Mouse (Mus musculus) midbrain, embryonic 10.5 days (tissue): ENCODE measurements at regions not wholly inside any gene's neighbourhood (a gene's known extent, or its start where the extent isn't known, plus 50 kb on each side); places are given as distances from the start of the nearest gene placed in this dataset.

ENCODE experiments used
- DNase-seq: peaks from one replicate; pipeline ENCODE4 v3.0.0-alpha.2; 2017; ENCODE audit warnings: low spot score
- H3K27ac ChIP-seq: fragments of 300-500 bp; sonication (generic); replicated peaks from 2 replicates; pipeline ENCODE4 v1.5.1; 2016; ENCODE audit warnings: mild to moderate bottlenecking
- H3K27me3 ChIP-seq: fragments of 300-500 bp; sonication (generic); 2 replicates; pipeline ENCODE4 v1.6.1; 2016; ENCODE audit warnings: low read depth, mild to moderate bottlenecking; ENCODE audit not compliant: poor library complexity, severe bottlenecking
- H3K36me3 ChIP-seq: fragments of 300-500 bp; sonication (generic); 2 replicates; pipeline ENCODE4 v1.6.1; 2016; ENCODE audit warnings: mild to moderate bottlenecking, moderate library complexity
- H3K4me1 ChIP-seq: fragments of 300-500 bp; sonication (generic); 2 replicates; pipeline ENCODE4 v1.6.1; 2016
- H3K4me3 ChIP-seq: fragments of 300-500 bp; sonication (generic); 2 replicates; pipeline ENCODE4 v1.5.1; 2016; ENCODE audit warnings: mild to moderate bottlenecking, moderate library complexity
- H3K9me3 ChIP-seq: fragments of 300-500 bp; sonication (generic); replicated peaks from 2 replicates; pipeline ENCODE4 v1.6.1; 2016; ENCODE audit warnings: mild to moderate bottlenecking
- WGBS: fragments of 180-500 bp; shearing (Covaris S2); methylation state at CpG from one replicate; pipeline ENCODE4 v1.1.7; 2016; 5-methylcytosine and 5-hydroxymethylcytosine counted together

DNA sequence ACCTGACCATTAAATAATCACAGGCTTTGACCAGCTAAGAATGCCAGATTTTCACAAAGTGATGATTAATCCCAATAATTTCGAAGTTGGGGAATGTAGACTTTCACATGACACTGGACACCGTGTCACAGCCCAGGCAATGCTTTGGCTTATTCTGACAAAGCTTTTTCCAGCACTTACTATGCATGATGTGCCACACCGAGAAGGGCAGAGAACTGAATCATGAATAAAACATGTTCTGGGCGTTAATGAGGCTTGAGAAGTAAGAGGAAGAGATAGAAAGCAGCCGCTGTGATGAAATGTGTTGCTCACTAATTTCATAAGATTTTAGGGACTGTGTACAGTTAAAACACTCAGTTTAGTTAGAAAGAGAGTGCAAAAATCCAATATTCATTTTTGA lies 326.8 kb downstream of the Csnka2ip start:
- H3K4me3 ChIP-seq = no peak overlapping the region
- peaks cover 20% of the 10 kb centered on the region for H3K4me1 ChIP-seq
- no peak overlapping the region for H3K27ac ChIP-seq
- no peaks in the 10 kb centered on the region for H3K9me3 ChIP-seq
- DNase-seq = no peak
- 47% methylated on average over 5 of the region's 5 CpGs for WGBS
- H3K27me3 ChIP-seq = no peaks in the 10 kb centered on the region
- H3K36me3 ChIP-seq = no peaks in the 10 kb centered on the region

GRCm38 (mm10) chr16:64264960-64265736 lies 337.1 kb downstream of the Csnka2ip start:
- Histone ChIP-seq H3K36me3 (no peaks in the 10 kb centered on the region), H3K4me3 (no peak overlapping the region), H3K4me1 (no peaks in the 10 kb centered on the region), H3K27me3 (no peaks in the 10 kb centered on the region), H3K27ac (no peak overlapping the region), H3K9me3 (no peaks in the 10 kb centered on the region)
- WGBS = 89% methylated on average over 11 of the region's 11 CpGs
- DNase-seq = no peak

DNA sequence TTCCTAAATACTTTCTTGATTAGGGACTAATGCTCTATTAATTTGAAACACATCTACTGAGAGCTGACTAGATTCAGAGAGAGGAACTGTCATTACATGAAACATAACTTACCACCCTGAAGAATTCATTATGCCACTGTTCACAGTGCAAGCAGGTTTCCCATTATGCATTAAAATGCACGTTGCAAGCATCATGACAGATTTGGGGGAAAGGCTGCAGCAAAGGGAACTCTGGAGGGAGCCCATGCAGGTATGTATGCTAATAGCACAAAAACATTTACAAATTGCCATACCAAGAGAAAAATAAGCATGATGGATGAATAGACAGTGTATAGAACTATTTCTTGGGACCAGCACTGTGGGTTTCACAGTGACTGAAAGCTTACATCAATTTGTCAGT lies 351.1 kb downstream of the Csnka2ip start:
- Histone ChIP-seq H3K4me3 (no peak overlapping the region), H3K36me3 (no peaks in the 10 kb centered on the region), H3K9me3 (no peaks in the 10 kb centered on the region), H3K27me3 (no peaks in the 10 kb centered on the region), H3K4me1 (no peaks in the 10 kb centered on the region), H3K27ac (no peak overlapping the region)
- WGBS = 80% methylated on average over 1 of the region's 1 CpGs
- DNase-seq = no peak

DNA sequence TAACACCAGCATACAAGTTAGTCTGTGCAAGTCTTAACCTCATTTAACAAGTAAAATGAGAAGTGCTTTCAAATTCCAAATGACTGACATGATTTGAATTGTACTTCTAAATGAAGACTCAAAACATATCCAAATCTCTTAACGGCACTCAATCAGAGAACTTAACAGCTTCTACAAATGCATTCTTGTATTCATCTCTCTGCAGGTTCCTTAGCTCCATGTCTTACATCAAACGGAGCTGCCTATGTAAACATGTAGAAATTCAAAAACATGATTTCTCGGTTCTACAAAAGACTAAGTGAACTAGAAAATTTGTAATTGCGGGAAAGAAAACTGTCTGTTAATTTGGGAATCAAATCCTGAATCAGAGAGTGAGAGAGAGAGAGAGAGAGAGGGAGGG lies 353.5 kb downstream of the Csnka2ip start:
- H3K4me1 ChIP-seq = no peaks in the 10 kb centered on the region
- H3K4me3 ChIP-seq = no peak overlapping the region
- 68% methylated on average over 4 of the region's 4 CpGs for WGBS
- H3K27ac ChIP-seq = no peak overlapping the region
- no peak for DNase-seq
- no peaks in the 10 kb centered on the region for H3K36me3 ChIP-seq
- H3K9me3 ChIP-seq = no peaks in the 10 kb centered on the region
- no peaks in the 10 kb centered on the region for H3K27me3 ChIP-seq

- DNase-seq = no peak
- no peaks in the 10 kb centered on the region for H3K27me3 ChIP-seq
- WGBS = 86% methylated on average over 1 of the region's 1 CpGs
- no peak overlapping the region for H3K27ac ChIP-seq
- no peak overlapping the region for H3K4me3 ChIP-seq
- H3K36me3 ChIP-seq = no peaks in the 10 kb centered on the region
- H3K9me3 ChIP-seq = no peaks in the 10 kb centered on the region
- no peaks in the 10 kb centered on the region for H3K4me1 ChIP-seq
These were observed 356.3 kb downstream of the Csnka2ip start for GRCm38 (mm10) chr16:64245942-64246341.

DNA sequence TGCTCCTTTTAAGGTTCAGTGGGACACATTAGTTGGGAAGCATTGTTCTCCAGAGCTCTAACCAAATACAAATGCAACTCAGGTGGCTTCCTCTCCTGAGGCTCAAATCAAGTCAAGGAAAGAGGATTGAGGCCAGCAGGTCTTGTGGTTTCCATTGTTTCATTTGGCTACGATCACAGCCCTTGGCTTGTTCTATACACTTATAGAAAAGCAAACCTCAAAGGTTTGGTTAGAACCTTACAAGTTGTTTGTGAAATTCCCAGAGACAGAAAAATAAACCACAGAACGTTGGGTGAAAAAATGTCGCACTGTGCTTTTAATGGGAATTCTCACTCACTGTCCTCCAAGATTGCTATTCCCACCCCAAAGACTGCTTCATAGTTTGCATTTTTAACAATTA lies 360.4 kb upstream of the Epha3 start:
- DNase-seq = no peak
- WGBS = 77% methylated on average over 3 of the region's 3 CpGs
- Histone ChIP-seq H3K9me3 (no peaks in the 10 kb centered on the region), H3K27me3 (no peaks in the 10 kb centered on the region), H3K36me3 (no peaks in the 10 kb centered on the region), H3K4me3 (no peak overlapping the region), H3K4me1 (no peaks in the 10 kb centered on the region), H3K27ac (no peak overlapping the region)

DNA sequence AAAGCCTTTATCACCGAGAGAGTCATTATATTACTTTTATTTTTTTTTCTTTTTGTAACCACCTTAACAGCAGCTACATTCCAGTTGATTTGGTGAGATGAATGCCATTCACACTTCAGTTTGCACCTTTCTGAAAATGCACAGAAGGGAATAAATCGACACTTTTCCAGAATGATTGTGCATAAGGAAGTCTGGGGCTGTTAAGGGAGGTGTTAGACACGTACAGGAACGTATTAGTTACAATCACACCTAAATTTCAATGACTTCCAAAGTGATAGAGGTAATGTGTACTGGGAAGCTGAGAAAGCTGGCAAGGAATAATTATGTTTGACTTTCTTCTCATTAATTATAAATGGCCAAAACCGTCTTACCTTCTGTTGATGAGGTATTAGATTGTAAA lies 352.7 kb upstream of the Epha3 start:
- no peak for DNase-seq

GRCm38 (mm10) chr16:64211895-64212294 lies 347.9 kb upstream of the Epha3 start:
- Histone ChIP-seq H3K27ac (no peak overlapping the region), H3K4me1 (no peaks in the 10 kb centered on the region), H3K4me3 (no peak overlapping the region), H3K27me3 (no peaks in the 10 kb centered on the region), H3K9me3 (no peaks in the 10 kb centered on the region), H3K36me3 (no peaks in the 10 kb centered on the region)
- DNase-seq = no peak
- WGBS = 88% methylated on average over 1 of the region's 1 CpGs

More for the DNA sequence above, 352.7 kb upstream of the Epha3 start:
- H3K27ac ChIP-seq = no peak overlapping the region
- WGBS = 87% methylated on average over 5 of the region's 5 CpGs
- H3K9me3 ChIP-seq = no peaks in the 10 kb centered on the region
- no peaks in the 10 kb centered on the region for H3K27me3 ChIP-seq
- H3K36me3 ChIP-seq = no peaks in the 10 kb centered on the region
- H3K4me3 ChIP-seq = no peak overlapping the region
- H3K4me1 ChIP-seq = no peaks in the 10 kb centered on the region

GRCm38 (mm10) chr16:64166676-64167407 lies 302.9 kb upstream of the Epha3 start:
- no peak for DNase-seq
- no peaks in the 10 kb centered on the region for H3K9me3 ChIP-seq
- H3K27ac ChIP-seq = peak overlapping the region; percentile 52
- peaks cover 16% of the 10 kb centered on the region for H3K4me1 ChIP-seq
- 58% methylated on average over 8 of the region's 8 CpGs for WGBS
- no peak overlapping the region for H3K4me3 ChIP-seq
- no peaks in the 10 kb centered on the region for H3K36me3 ChIP-seq
- H3K27me3 ChIP-seq = no peaks in the 10 kb centered on the region

DNA sequence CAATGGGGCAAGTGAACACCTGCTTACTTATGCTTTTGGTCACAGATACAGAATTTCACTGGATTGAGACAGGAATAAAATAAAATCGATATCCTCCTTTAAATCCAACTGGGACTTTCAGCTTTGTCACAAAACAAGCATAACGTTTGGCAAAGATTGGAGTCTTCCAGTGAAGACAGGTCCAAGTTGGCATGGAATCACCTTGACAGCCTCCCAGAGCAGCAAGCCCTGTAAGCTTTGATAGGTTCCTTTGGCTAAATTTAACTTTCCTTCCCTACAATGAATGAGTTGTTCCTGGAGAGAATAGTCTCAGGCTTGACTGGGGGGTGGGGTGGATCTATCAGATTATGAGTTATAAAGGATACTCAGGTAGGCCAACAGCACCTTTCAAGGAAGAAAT lies 302.1 kb upstream of the Epha3 start:
- no peak for DNase-seq
- Histone ChIP-seq H3K4me1 (peaks cover 16% of the 10 kb centered on the region), H3K27ac (no peak overlapping the region), H3K36me3 (no peaks in the 10 kb centered on the region), H3K9me3 (no peaks in the 10 kb centered on the region), H3K4me3 (no peak overlapping the region), H3K27me3 (no peaks in the 10 kb centered on the region)
- WGBS = 88% methylated on average over 2 of the region's 2 CpGs

GRCm38 (mm10) chr16:64145687-64146535 lies 281.9 kb upstream of the Epha3 start:
- no peak overlapping the region for H3K4me3 ChIP-seq
- WGBS = 84% methylated on average over 14 of the region's 14 CpGs
- no peak for DNase-seq
- no peak overlapping the region for H3K27ac ChIP-seq
- no peaks in the 10 kb centered on the region for H3K36me3 ChIP-seq
- no peaks in the 10 kb centered on the region for H3K9me3 ChIP-seq
- no peaks in the 10 kb centered on the region for H3K27me3 ChIP-seq
- peaks cover 6% of the 10 kb centered on the region for H3K4me1 ChIP-seq
